Mouse (Mus musculus): ENCODE measurements around the gene Ppp1r11. TPM values are rescaled to one million over a fixed set of nuclear protein-coding genes. Genes with fewer than 3 reads are reported as not detected.

Ppp1r11 gene
- polyA plus RNA-seq, 1 experiment from 2014 or later = 176 TPM

Other genes starting within 250 kb of the Ppp1r11 start
- not detected in 2 replicates for gene H2-M10.5, start 178.8 kb downstream of the Ppp1r11 start, polyA plus RNA-seq (2014; fragmentation: Nextera tagmentation; extraction: Ambion mirVana)
- not detected in 2 replicates for gene H2-M10.6, start 139.6 kb downstream of the Ppp1r11 start, polyA plus RNA-seq (2014; fragmentation: Nextera tagmentation; extraction: Ambion mirVana)
- 31.0 and 36.5 TPM in 2 replicates for gene Trim26, start 114.6 kb downstream of the Ppp1r11 start, polyA plus RNA-seq (2014; fragmentation: Nextera tagmentation; extraction: Ambion mirVana)
- gene Trim15, start 84.5 kb downstream of the Ppp1r11 start, polyA plus RNA-seq (2014; fragmentation: Nextera tagmentation; extraction: Ambion mirVana) = 0.33 and 0.58 TPM in 2 replicates
- gene Trim10, start 82.2 kb downstream of the Ppp1r11 start, polyA plus RNA-seq (2014; fragmentation: Nextera tagmentation; extraction: Ambion mirVana) = 0.78 and 1.1 TPM in 2 replicates
- gene Trim40, start 61.6 kb downstream of the Ppp1r11 start, polyA plus RNA-seq (2014; fragmentation: Nextera tagmentation; extraction: Ambion mirVana) = not detected in 2 replicates
- not detected in 2 replicates for gene Trim31, start 53.6 kb downstream of the Ppp1r11 start, polyA plus RNA-seq (2014; fragmentation: Nextera tagmentation; extraction: Ambion mirVana)
- 1.1 and 1.7 TPM in 2 replicates for gene Rnf39, start 8.8 kb downstream of the Ppp1r11 start, polyA plus RNA-seq (2014; fragmentation: Nextera tagmentation; extraction: Ambion mirVana)
- gene Znrd1, start 6.8 kb upstream of the Ppp1r11 start, polyA plus RNA-seq (2014; fragmentation: Nextera tagmentation; extraction: Ambion mirVana) = 64.7 and 69.4 TPM in 2 replicates
- 2.9 and 6.1 TPM in 2 replicates for gene Znrd1as, start 6.9 kb upstream of the Ppp1r11 start, polyA plus RNA-seq (2014; fragmentation: Nextera tagmentation; extraction: Ambion mirVana)
- 0.32 and 0.76 TPM in 2 replicates for gene 2410137M14Rik, start 29.5 kb upstream of the Ppp1r11 start, polyA plus RNA-seq (2014; fragmentation: Nextera tagmentation; extraction: Ambion mirVana)
- 1.8 and 2.0 TPM in 2 replicates for gene H2-M5, start 37.8 kb upstream of the Ppp1r11 start, polyA plus RNA-seq (2014; fragmentation: Nextera tagmentation; extraction: Ambion mirVana)
- 283 and 301 TPM in 2 replicates for gene Zfp57, start 49.4 kb upstream of the Ppp1r11 start, polyA plus RNA-seq (2014; fragmentation: Nextera tagmentation; extraction: Ambion mirVana)
- gene Mog, start 71.7 kb upstream of the Ppp1r11 start, polyA plus RNA-seq (2014; fragmentation: Nextera tagmentation; extraction: Ambion mirVana) = 1.9 and 2.2 TPM in 2 replicates
- 103 and 123 TPM in 2 replicates for gene Gabbr1, start 94.2 kb upstream of the Ppp1r11 start, polyA plus RNA-seq (2014; fragmentation: Nextera tagmentation; extraction: Ambion mirVana)
- not detected in 2 replicates for gene Olfr90, start 136.8 kb upstream of the Ppp1r11 start, polyA plus RNA-seq (2014; fragmentation: Nextera tagmentation; extraction: Ambion mirVana)
- gene Olfr91, start 146.5 kb upstream of the Ppp1r11 start, polyA plus RNA-seq (2014; fragmentation: Nextera tagmentation; extraction: Ambion mirVana) = not detected in 2 replicates
- not detected in 2 replicates for gene Olfr92, start 168.3 kb upstream of the Ppp1r11 start, polyA plus RNA-seq (2014; fragmentation: Nextera tagmentation; extraction: Ambion mirVana)
- gene Olfr93, start 209.8 kb upstream of the Ppp1r11 start, polyA plus RNA-seq (2014; fragmentation: Nextera tagmentation; extraction: Ambion mirVana) = not detected in 2 replicates
- not detected in 2 replicates for gene Ubd, start 242.2 kb upstream of the Ppp1r11 start, polyA plus RNA-seq (2014; fragmentation: Nextera tagmentation; extraction: Ambion mirVana)
- gene Olfr94, start 249.3 kb upstream of the Ppp1r11 start, polyA plus RNA-seq (2014; fragmentation: Nextera tagmentation; extraction: Ambion mirVana) = not detected in 2 replicates

Data from midbrain, embryonic 14.5 days (tissue).